ENCODE assay signal across 8 mouse cellular contexts in genomic region chr1:130462867-130463266, GRCm38 (mm10). TPM values are rescaled to one million over a fixed set of nuclear protein-coding genes. Genes with fewer than 3 reads are reported as not detected.
A peak's percentile ranks its signal among the peaks of the same experiment; 100 is the strongest.
DNase-seq lines count a peak whose midpoint lies in the region; ATAC-seq and TF ChIP-seq lines count a peak whose summit lies in the region.

No protein-coding gene starts in this region.

- H3K9ac ChIP-seq in kidney, embryonic 15.5 days: peak overlapping the region; percentile 42
- peak overlapping the region; percentile 55 for H3K9ac ChIP-seq in embryonic facial prominence, embryonic 12.5 days

- H3K36me3 ChIP-seq in kidney, embryonic 15.5 days: no peaks in the 10 kb centered on the region
- no peaks in the 10 kb centered on the region for H3K36me3 ChIP-seq in embryonic facial prominence, embryonic 12.5 days

- 0 out of 2 replicates have a peak, but pooled peaks cover 2% of the 10 kb centered on the region for H3K27me3 ChIP-seq in kidney, embryonic 15.5 days
- peaks cover 8% of the 10 kb centered on the region; the same call in 1 of the 2 replicates for H3K27me3 ChIP-seq in embryonic facial prominence, embryonic 12.5 days

- no peak; the same call in 1 of the 2 replicates for ATAC-seq in kidney, embryonic 15.5 days (replicated peaks; ENCODE audit: low FRiP score)
- peak; percentile 2; the same call in 1 of the 2 replicates for ATAC-seq in embryonic facial prominence, embryonic 12.5 days (ENCODE audit: insufficient number of reproducible peaks, insufficient read depth, low FRiP score, low TSS enrichment)

- no peak for TF ChIP-seq POLR2A in olfactory bulb, adult 2 months (IDR thresholded peaks at IDR 0.05; ENCODE audit: insufficient read depth, low read depth, low read length)

- H3K4me2 ChIP-seq in kidney, embryonic 15.5 days: peak overlapping the region; percentile 94
- peak overlapping the region; percentile 84 for H3K4me2 ChIP-seq in embryonic facial prominence, embryonic 12.5 days (replicated peaks)

- peak overlapping the region; percentile 69 for H3K4me3 ChIP-seq in kidney, embryonic 15.5 days (replicated peaks)
- H3K4me3 ChIP-seq in embryonic facial prominence, embryonic 12.5 days: peak overlapping the region; percentile 55
- peak overlapping the region; percentile 68 for H3K4me3 ChIP-seq in olfactory bulb, adult 2 months (ENCODE audit: insufficient read depth, low read depth, low read length)

- H3K27ac ChIP-seq in kidney, embryonic 15.5 days: peak overlapping the region; percentile 70
- H3K27ac ChIP-seq in embryonic facial prominence, embryonic 12.5 days: no peak overlapping the region
- no peak overlapping the region for H3K27ac ChIP-seq in olfactory bulb, adult 2 months (ENCODE audit: insufficient read depth, low read depth, low read length)

- 5% methylated on average over 4 of the region's 4 CpGs for WGBS in kidney, embryonic 15.5 days
- 3% methylated on average over 4 of the region's 4 CpGs for WGBS in embryonic facial prominence, embryonic 12.5 days
- 5% methylated on average over 4 of the region's 4 CpGs for WGBS in olfactory bulb, adult 2 months

- peaks cover 13% of the 10 kb centered on the region; the same call in 1 of the 2 replicates for H3K4me1 ChIP-seq in kidney, embryonic 15.5 days
- no peaks in the 10 kb centered on the region for H3K4me1 ChIP-seq in embryonic facial prominence, embryonic 12.5 days
- H3K4me1 ChIP-seq in olfactory bulb, adult 2 months (ENCODE audit: control insufficient read depth, insufficient read depth, low read length): peaks cover 10% of the 10 kb centered on the region

- H3K9me3 ChIP-seq in kidney, embryonic 15.5 days (replicated peaks): no peaks in the 10 kb centered on the region
- no peaks in the 10 kb centered on the region for H3K9me3 ChIP-seq in embryonic facial prominence, embryonic 12.5 days

- TF ChIP-seq CTCF in olfactory bulb, adult 2 months (IDR thresholded peaks at IDR 0.05; ENCODE audit: insufficient read depth, low read depth, low read length): no peak

- DNase-seq in kidney, postnatal 10 days: no peak
- peak; percentile 45 for DNase-seq in Muller cell, postnatal 12 days (ENCODE audit: inconsistent ontology term)
- peak; percentile 2 to 39 for DNase-seq in layer of hippocampus, postnatal 14 days (ENCODE audit: low spot score in 2 of 2)
- DNase-seq in gastrocnemius, adult 8-10 months (ENCODE audit: low spot score in 2 of 2): no peak
- DNase-seq in right cerebral cortex, postnatal 14 days: no peak

RNA-seq across cellular contexts. Expression of gene Cd55, which starts 0.3 kb away (rescaled TPM):
- polyA plus RNA-seq in kidney, embryonic 15.5 days (2015; fragmentation: Nextera tagmentation; extraction: Ambion mirVana): 15.6 and 16.3 TPM in 2 replicates
- polyA plus RNA-seq in embryonic facial prominence, embryonic 12.5 days (2016; fragmentation: Nextera tagmentation; extraction: Ambion mirVana): 5.2 and 5.9 TPM in 2 replicates
- total RNA-seq in layer of hippocampus, postnatal 14 days (2021): 1 to 10 TPM; 6.8 to 8.8 TPM
- polyA plus RNA-seq in olfactory bulb, adult 2 months (2012; ENCODE audit: insufficient read depth, insufficient read length, low replicate concordance, missing spikeins): not detected in 2 replicates
- 10 to 100 TPM; 55.0 to 66.3 (median 62.7) TPM for total RNA-seq in gastrocnemius, adult 8-10 months (2022)

RNA-seq across cellular contexts. Expression of gene Cd55b, which starts 40.1 kb away (rescaled TPM):
- not detected in 2 replicates for polyA plus RNA-seq in kidney, embryonic 15.5 days (2015; fragmentation: Nextera tagmentation; extraction: Ambion mirVana)
- polyA plus RNA-seq in embryonic facial prominence, embryonic 12.5 days (2016; fragmentation: Nextera tagmentation; extraction: Ambion mirVana): not detected in 2 replicates
- total RNA-seq in layer of hippocampus, postnatal 14 days (2021): under 1 TPM in 1 of 2 experiments, not detected in 1; 0.93 TPM
- polyA plus RNA-seq in olfactory bulb, adult 2 months (2012; ENCODE audit: insufficient read depth, insufficient read length, low replicate concordance, missing spikeins): not detected in 2 replicates
- total RNA-seq in gastrocnemius, adult 8-10 months (2022): 1 to 10 TPM in 3 of 4 experiments, under 1 TPM in 1; 0.54 to 2.7 (median 1.3) TPM

Comparison
In these comparisons a context has a peak if more than half of its experiments do, and no peak if none do; other contexts are left out.
1. DNase-seq: peak in Muller cell, postnatal 12 days (single experiment) and layer of hippocampus, postnatal 14 days (2 of 2); none in kidney, postnatal 10 days (single experiment), gastrocnemius, adult 8-10 months (0 of 2) and right cerebral cortex, postnatal 14 days (single experiment).
2. Peak in every context shown above with its lines, with median percentiles within 50 percentile points of each other: H3K4me3 ChIP-seq.